Mouse (Mus musculus) MEL (cell line): ENCODE results near the gene Klrb1b. TPM values are rescaled to one million over a fixed set of nuclear protein-coding genes. Genes with fewer than 3 reads are reported as not detected.

Source experiments
- DNase-seq: peaks from one replicate; pipeline ENCODE4 v3.0.0; 2011; ENCODE audit warnings: low read depth, low spot score
- H3K27ac ChIP-seq: 2 replicates; pipeline ENCODE4 v1.5.1; 2012; ENCODE audit warnings: low read depth, mild to moderate bottlenecking, control low read depth, low read length, moderate library complexity; ENCODE audit not compliant: control insufficient read depth
- H3K27me3 ChIP-seq, 2 experiments: fragments of 150-350 bp in 1 of 2; sonication (generic) in 1 of 2; 2 replicates each; pipeline ENCODE4 v1.6.1; 2012; ENCODE audit warnings: low read length in 2 of 2, mild to moderate bottlenecking in 2 of 2, improper control_type of control experiment in 1 of 2, moderate library complexity in 1 of 2; ENCODE audit not compliant: insufficient read depth in 2 of 2, control insufficient read depth in 1 of 2
- H3K36me3 ChIP-seq, 2 experiments: 2 replicates each; pipeline ENCODE4 v1.6.1; 2012 to 2014; ENCODE audit warnings: low read length in 2 of 2, improper control_type of control experiment in 1 of 2, inconsistent platforms in 1 of 2, mild to moderate bottlenecking in 1 of 2; ENCODE audit not compliant: insufficient read depth in 2 of 2, control insufficient read depth in 1 of 2
- H3K4me1 ChIP-seq, 2 experiments: fragments of 150-350 bp in 1 of 2; sonication (generic) in 1 of 2; 2 replicates each; pipeline ENCODE4 v1.6.1; 2012; ENCODE audit warnings: low read length in 2 of 2, improper control_type of control experiment in 1 of 2, mild to moderate bottlenecking in 1 of 2; ENCODE audit not compliant: insufficient read depth in 2 of 2, control insufficient read depth in 1 of 2
- H3K4me3 ChIP-seq, 2 experiments: fragments of 150-350 bp in 1 of 2; sonication (generic) in 1 of 2; 2 replicates each; pipeline ENCODE4 v1.5.1; 2012; ENCODE audit warnings: low read depth in 2 of 2, low read length in 2 of 2, mild to moderate bottlenecking in 2 of 2, moderate library complexity in 2 of 2, control low read depth in 1 of 2, improper control_type of control experiment in 1 of 2; ENCODE audit not compliant: control insufficient read depth in 1 of 2, insufficient read depth in 1 of 2
- H3K79me2 ChIP-seq: 2 replicates; pipeline ENCODE4 v1.6.1; 2012; ENCODE audit warnings: mild to moderate bottlenecking, low read length, moderate library complexity; ENCODE audit not compliant: control insufficient read depth, poor library complexity, insufficient read depth
- H3K9ac ChIP-seq: 2 replicates; pipeline ENCODE4 v1.6.1; 2012; ENCODE audit warnings: low read depth, mild to moderate bottlenecking, control low read depth, low read length, moderate library complexity; ENCODE audit not compliant: control insufficient read depth, poor library complexity, severe bottlenecking
- H3K9me3 ChIP-seq: fragments of 150-350 bp; sonication (generic); replicated peaks from 2 replicates; pipeline ENCODE4 v1.6.1; 2012; ENCODE audit warnings: mild to moderate bottlenecking, low read length, improper control_type of control experiment, moderate library complexity; ENCODE audit not compliant: insufficient read depth
- CHD1 ChIP-seq: IDR thresholded peaks from 2 replicates; pipeline ENCODE4 v1.6.1; 2012; ENCODE audit warnings: low read depth, mild to moderate bottlenecking, inconsistent platforms, low read length, improper control_type of control experiment
- CHD2 ChIP-seq: IDR thresholded peaks from 2 replicates; pipeline ENCODE4 v1.6.1; 2011; ENCODE audit warnings: low read length, improper control_type of control experiment
- CTCF ChIP-seq, 3 experiments: IDR thresholded peaks in 2 of 3; conservative IDR thresholded peaks in 1 of 3; 2 replicates each; pipeline ENCODE4 v1.5.1; 2011 to 2012; ENCODE audit warnings: low read length in 3 of 3, low read depth in 2 of 3, mild to moderate bottlenecking in 2 of 3, improper control_type of control experiment in 1 of 3, inconsistent platforms in 1 of 3, mixed read lengths in 1 of 3, moderate library complexity in 1 of 3; ENCODE audit not compliant: control insufficient read depth in 1 of 3, insufficient read depth in 1 of 3, poor library complexity in 1 of 3, severe bottlenecking in 1 of 3
- ETS1 ChIP-seq: IDR thresholded peaks from 2 replicates; pipeline ENCODE4 v1.6.1; 2012; ENCODE audit warnings: low read depth, mild to moderate bottlenecking, inconsistent platforms, low read length, improper control_type of control experiment, moderate library complexity
- HCFC1 ChIP-seq: IDR thresholded peaks from 2 replicates; pipeline ENCODE4 v1.6.1; 2012; ENCODE audit warnings: low read depth, mild to moderate bottlenecking, inconsistent platforms, low read length, improper control_type of control experiment, moderate library complexity
- JUND ChIP-seq: IDR thresholded peaks from 2 replicates; pipeline ENCODE4 v1.6.1; 2011; ENCODE audit warnings: low read depth, mild to moderate bottlenecking, improper control_type of control experiment, low read length
- KAT2A ChIP-seq: conservative IDR thresholded peaks from 2 replicates; pipeline ENCODE4 v1.6.1; 2012; ENCODE audit warnings: low read depth, low read length, improper control_type of control experiment, inconsistent platforms
- MAFK ChIP-seq: IDR thresholded peaks from 2 replicates; pipeline ENCODE4 v1.6.1; 2011; ENCODE audit warnings: low read depth, mild to moderate bottlenecking, low read length, improper control_type of control experiment, borderline replicate concordance
- MAX ChIP-seq: IDR thresholded peaks from 2 replicates; pipeline ENCODE4 v1.6.1; 2011; ENCODE audit warnings: low read length, improper control_type of control experiment
- MAZ ChIP-seq: IDR thresholded peaks from 2 replicates; pipeline ENCODE4 v1.6.1; 2012; ENCODE audit warnings: low read depth, mild to moderate bottlenecking, inconsistent platforms, low read length, improper control_type of control experiment
- MXI1 ChIP-seq: IDR thresholded peaks from 2 replicates; pipeline ENCODE4 v1.6.1; 2011; ENCODE audit warnings: mild to moderate bottlenecking, low read depth, low read length, improper control_type of control experiment
- MYB ChIP-seq: IDR thresholded peaks from 2 replicates; pipeline ENCODE4 v1.6.1; 2011; ENCODE audit warnings: mild to moderate bottlenecking, low read depth, low read length, improper control_type of control experiment
- MYC ChIP-seq: IDR thresholded peaks from 2 replicates; pipeline ENCODE4 v1.6.1; 2011; ENCODE audit warnings: low read depth, mild to moderate bottlenecking, low read length, improper control_type of control experiment, moderate library complexity
- NRF1 ChIP-seq: IDR thresholded peaks from 2 replicates; pipeline ENCODE4 v1.6.1; 2014; ENCODE audit warnings: low read depth, mild to moderate bottlenecking, inconsistent platforms, low read length, improper control_type of control experiment, moderate library complexity; ENCODE audit not compliant: poor library complexity, insufficient read depth, severe bottlenecking
- POLR2A ChIP-seq, 2 experiments: IDR thresholded peaks; 2 replicates each; pipeline ENCODE4 v1.6.1; 2011 to 2012; ENCODE audit warnings: low read length in 2 of 2, mild to moderate bottlenecking in 2 of 2, control low read depth in 1 of 2, improper control_type of control experiment in 1 of 2, low read depth in 1 of 2, moderate library complexity in 1 of 2; ENCODE audit not compliant: control insufficient read depth in 1 of 2, insufficient read depth in 1 of 2, poor library complexity in 1 of 2
- POLR2AphosphoS2 ChIP-seq: IDR thresholded peaks from 2 replicates; pipeline ENCODE4 v1.6.1; 2011; ENCODE audit warnings: low read length, improper control_type of control experiment
- POLR2AphosphoS5 ChIP-seq: IDR thresholded peaks from 2 replicates; pipeline ENCODE4 v1.6.1; 2012; ENCODE audit warnings: low read depth, borderline replicate concordance, mild to moderate bottlenecking, inconsistent platforms, low read length, moderate library complexity, mixed read lengths
- RAD21 ChIP-seq: IDR thresholded peaks from 2 replicates; pipeline ENCODE4 v1.6.1; 2011; ENCODE audit warnings: mild to moderate bottlenecking, low read depth, low read length, improper control_type of control experiment
- TBP ChIP-seq: IDR thresholded peaks from 2 replicates; pipeline ENCODE4 v1.8.0; 2011; ENCODE audit warnings: low read depth, low read length, improper control_type of control experiment
- TCF12 ChIP-seq: IDR thresholded peaks from 2 replicates; pipeline ENCODE4 v1.6.1; 2014; ENCODE audit warnings: low read depth, mild to moderate bottlenecking, inconsistent platforms, low read length, improper control_type of control experiment, moderate library complexity
- USF2 ChIP-seq, 2 experiments: IDR thresholded peaks; 2 replicates each; pipeline ENCODE4 v1.6.1; 2011 to 2012; ENCODE audit warnings: improper control_type of control experiment in 2 of 2, low read length in 2 of 2, borderline replicate concordance in 1 of 2, inconsistent platforms in 1 of 2, low read depth in 1 of 2, mild to moderate bottlenecking in 1 of 2; ENCODE audit not compliant: insufficient read depth in 1 of 2
- ZC3H11A ChIP-seq: IDR thresholded peaks from 2 replicates; pipeline ENCODE4 v1.6.1; 2012; ENCODE audit warnings: low read depth, mild to moderate bottlenecking, inconsistent platforms, low read length, improper control_type of control experiment
- ZNF384 ChIP-seq: IDR thresholded peaks from 2 replicates; pipeline ENCODE4 v1.6.1; 2012; ENCODE audit warnings: low read depth, mild to moderate bottlenecking, inconsistent platforms, low read length, improper control_type of control experiment
- polyA plus RNA-seq, 2 experiments: library from polyadenylated mRNA; stranded (reverse) in 1 of 2; unstranded in 1 of 2; fragments of >175 nt in 1 of 2; fragments of >200 nt in 1 of 2; gene quantifications; 2 replicates each; pipeline versions ENCODE4 v1.2.1 to v1.2.4; 2012; ENCODE audit warnings: low replicate concordance in 2 of 2, low read depth in 1 of 2; ENCODE audit not compliant: insufficient read length in 2 of 2, insufficient read depth in 1 of 2, missing spikeins in 1 of 2
- total RNA-seq: library from RNA; depleted of rRNA; stranded (reverse); fragments of 300-350 nt; gene quantifications from 2 replicates; pipeline ENCODE4 v1.2.3, GENCODE M21; 2012

Gene Klrb1b
- total and polyA plus RNA-seq, 3 experiments = not detected

- H3K36me3 ChIP-seq = no peaks in the 10 kb centered on the region
- no peak overlapping the region for H3K4me3 ChIP-seq
- H3K9me3 ChIP-seq = no peaks in the 10 kb centered on the region
- no peak for DNase-seq
- no peak overlapping the region for H3K9ac ChIP-seq
- no peaks in the 10 kb centered on the region for H3K4me1 ChIP-seq
- H3K27me3 ChIP-seq = no peaks in the 10 kb centered on the region
- H3K27ac ChIP-seq = no peak overlapping the region
- no peak for TF ChIP-seq CHD1
- TF ChIP-seq MAZ = no peak
- TF ChIP-seq MAFK = no peak
- TF ChIP-seq CHD2 = no peak
- TF ChIP-seq JUND = no peak
- TF ChIP-seq CTCF (IDR thresholded peaks at IDR 0.05 in 2 of 3, conservative IDR thresholded peaks at IDR 0.05 in 1 of 3; ENCODE audit: control insufficient read depth in 1 of 3, insufficient read depth in 1 of 3, low read depth in 2 of 3, low read length in 3 of 3, poor library complexity in 1 of 3, severe bottlenecking in 1 of 3) = no peak
- TF ChIP-seq NRF1 = no peak
- no peak for TF ChIP-seq MXI1
- no peak for TF ChIP-seq TBP
- no peak for TF ChIP-seq MAX
- TF ChIP-seq USF2 (IDR thresholded peaks at IDR 0.05; ENCODE audit: borderline replicate concordance in 1 of 2, insufficient read depth in 1 of 2, low read depth in 1 of 2, low read length in 2 of 2) = no peak
- no peak for TF ChIP-seq ZNF384
- no peak for TF ChIP-seq HCFC1
- no peaks in the 10 kb centered on the region for H3K79me2 ChIP-seq
These were observed 42.7 kb upstream of the Klrb1b start for GRCm38 (mm10) chr6:128868861-128869260.

- Histone ChIP-seq H3K27me3 (no peaks in the 10 kb centered on the region), H3K9me3 (no peaks in the 10 kb centered on the region), H3K4me3 (no peak overlapping the region), H3K79me2 (no peaks in the 10 kb centered on the region), H3K27ac (no peak overlapping the region), H3K36me3 (peaks cover 0 to 7% of the 10 kb centered on the region in 2 experiments; a peak in 2 of 4 replicates), H3K9ac (no peak overlapping the region), H3K4me1 (peaks cover 0 to 5% of the 10 kb centered on the region in 2 experiments; a peak in 2 of 4 replicates)
- no peak for DNase-seq
- TF ChIP-seq ZC3H11A (no peak), POLR2A (IDR thresholded peaks at IDR 0.05; ENCODE audit: control insufficient read depth in 1 of 2, insufficient read depth in 1 of 2, low read depth in 1 of 2, low read length in 2 of 2, poor library complexity in 1 of 2) (no peak), MYC (no peak), HCFC1 (no peak), CTCF (IDR thresholded peaks at IDR 0.05 in 2 of 3, conservative IDR thresholded peaks at IDR 0.05 in 1 of 3; ENCODE audit: control insufficient read depth in 1 of 3, insufficient read depth in 1 of 3, low read depth in 2 of 3, low read length in 3 of 3, poor library complexity in 1 of 3, severe bottlenecking in 1 of 3) (no peak), TBP (no peak), MYB (no peak), KAT2A (no peak), TCF12 (no peak), MAZ (no peak), POLR2AphosphoS2 (no peak), ETS1 (no peak), RAD21 (no peak), POLR2AphosphoS5 (no peak)
These were observed 31.8 kb upstream of the Klrb1b start for GRCm38 (mm10) chr6:128857976-128858375.
